Mouse (Mus musculus) myocyte (in vitro differentiated cells): ENCODE measurements around the gene Clstn3. TPM values are rescaled to one million over a fixed set of nuclear protein-coding genes. Genes with fewer than 3 reads are reported as not detected.

Source experiments
- H3K27me3 ChIP-seq: one replicate; pipeline ENCODE4 v1.6.1; 2011; ENCODE audit not compliant: control insufficient read depth, insufficient read depth, insufficient read length
- H3K36me3 ChIP-seq: one replicate; pipeline ENCODE4 v1.6.1; 2011; ENCODE audit not compliant: control insufficient read depth, insufficient read depth
- H3K4me2 ChIP-seq: one replicate; pipeline ENCODE4 v1.6.1; 2011; ENCODE audit warnings: low read depth, control low read depth
- H3K4me3 ChIP-seq: one replicate; pipeline ENCODE4 v1.5.1; 2011; ENCODE audit warnings: mild to moderate bottlenecking, control low read depth, moderate library complexity
- H3K79me2 ChIP-seq: one replicate; pipeline ENCODE4 v1.6.1; 2011; ENCODE audit not compliant: control insufficient read depth, insufficient read depth
- H3ac ChIP-seq: one replicate; pipeline ENCODE4 v1.6.1; 2011; ENCODE audit not compliant: control insufficient read depth, insufficient read length
- CEBPB ChIP-seq: IDR thresholded peaks from 2 replicates; pipeline ENCODE4 v1.6.1; 2011; ENCODE audit warnings: mild to moderate bottlenecking, moderate library complexity; ENCODE audit not compliant: poor library complexity, insufficient read depth, severe bottlenecking
- E2F4 ChIP-seq: IDR thresholded peaks from one replicate; pipeline ENCODE4 v1.6.1; 2011; ENCODE audit warnings: mild to moderate bottlenecking, control low read depth, moderate library complexity; ENCODE audit not compliant: insufficient read depth
- MAX ChIP-seq: IDR thresholded peaks from one replicate; pipeline ENCODE4 v1.6.1; 2011; ENCODE audit warnings: low read depth, mild to moderate bottlenecking, control low read depth
- MYOD1 ChIP-seq, 3 experiments: IDR thresholded peaks; one replicate each; pipeline ENCODE4 v1.6.1; 2011; ENCODE audit warnings: control low read depth in 2 of 3, low read depth in 2 of 3, mild to moderate bottlenecking in 2 of 3, moderate library complexity in 1 of 3; ENCODE audit not compliant: insufficient read length in 2 of 3, control insufficient read depth in 1 of 3
- MYOG ChIP-seq, 3 experiments: IDR thresholded peaks; one replicate each; pipeline ENCODE4 v1.6.1; 2011; ENCODE audit warnings: control low read depth in 2 of 3, low read depth in 2 of 3, mild to moderate bottlenecking in 2 of 3; ENCODE audit not compliant: insufficient read length in 2 of 3, control insufficient read depth in 1 of 3, insufficient read depth in 1 of 3
- POLR2A ChIP-seq: IDR thresholded peaks from one replicate; pipeline ENCODE4 v1.6.1; 2011; ENCODE audit warnings: low read depth, mild to moderate bottlenecking, control low read depth, moderate library complexity; ENCODE audit not compliant: insufficient read length
- POLR2AphosphoS2 ChIP-seq: IDR thresholded peaks from one replicate; pipeline ENCODE4 v1.6.1; 2011; ENCODE audit warnings: low read depth, control low read depth; ENCODE audit not compliant: insufficient read length
- REST ChIP-seq: IDR thresholded peaks from one replicate; pipeline ENCODE4 v1.6.1; 2011; ENCODE audit warnings: mild to moderate bottlenecking, control low read depth, moderate library complexity; ENCODE audit not compliant: insufficient read depth, insufficient read length
- SRF ChIP-seq: IDR thresholded peaks from one replicate; pipeline ENCODE4 v1.6.1; 2011; ENCODE audit warnings: low read depth; ENCODE audit not compliant: control insufficient read depth, insufficient read length
- TCF12 ChIP-seq: IDR thresholded peaks from one replicate; pipeline ENCODE4 v1.6.1; 2011; ENCODE audit warnings: mild to moderate bottlenecking, control low read depth; ENCODE audit not compliant: poor library complexity, insufficient read depth, severe bottlenecking
- TCF3 ChIP-seq: IDR thresholded peaks from one replicate; pipeline ENCODE4 v1.6.1; 2011; ENCODE audit warnings: low read depth, control low read depth; ENCODE audit not compliant: insufficient read length
- USF1 ChIP-seq: IDR thresholded peaks from one replicate; pipeline ENCODE4 v1.6.1; 2011; ENCODE audit warnings: low read depth, mild to moderate bottlenecking, control low read depth, moderate library complexity
- polyA plus RNA-seq: library from polyadenylated mRNA; unstranded; fragments of >200 nt; fragmentation: generic; extraction: Trizol; gene quantifications from one replicate; pipeline ENCODE4 v1.2.1, GENCODE M21; 2012; ENCODE audit warnings: missing spikeins

The Clstn3 gene
- polyA plus RNA-seq, 1 experiment, result 2.2 TPM

DNA sequence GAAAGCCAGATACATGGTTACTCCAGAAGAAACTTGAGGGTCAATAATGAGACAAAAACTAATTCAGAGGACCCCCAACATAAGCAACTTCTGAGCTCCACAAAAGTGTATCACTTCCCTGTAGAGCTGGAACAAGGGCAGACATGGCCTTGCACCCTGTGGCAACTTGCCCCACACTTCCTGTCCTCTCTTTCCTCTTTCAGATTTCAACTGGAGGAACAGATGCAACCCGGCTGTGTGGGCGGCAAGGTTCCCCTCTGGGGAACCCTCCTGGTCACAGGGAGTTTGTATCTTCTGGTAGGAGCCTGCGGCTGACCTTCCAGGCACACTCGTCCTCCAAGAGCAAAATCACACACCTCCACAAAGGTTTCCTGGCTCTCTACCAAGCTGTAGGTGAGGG lies 40.4 kb upstream of the Clstn3 start:
- Histone ChIP-seq H3ac (no peak overlapping the region), H3K4me3 (no peak overlapping the region), H3K27me3 (no peaks in the 10 kb centered on the region), H3K79me2 (no peaks in the 10 kb centered on the region), H3K4me2 (no peak overlapping the region), H3K36me3 (no peaks in the 10 kb centered on the region)
- TF ChIP-seq REST, result no peak
- no peak for TF ChIP-seq POLR2A
- no peak for TF ChIP-seq E2F4
- no peak for TF ChIP-seq USF1
- no peak for TF ChIP-seq MAX
- TF ChIP-seq POLR2AphosphoS2, result no peak
- no peak for TF ChIP-seq MYOD1 (IDR thresholded peaks at IDR 0.05; ENCODE audit: control insufficient read depth in 1 of 3, insufficient read length in 2 of 3, low read depth in 2 of 3)
- no peak for TF ChIP-seq TCF3
- TF ChIP-seq MYOG (IDR thresholded peaks at IDR 0.05; ENCODE audit: control insufficient read depth in 1 of 3, insufficient read depth in 1 of 3, insufficient read length in 2 of 3, low read depth in 2 of 3), result no peak
- TF ChIP-seq SRF, result no peak
- no peak for TF ChIP-seq CEBPB
- TF ChIP-seq TCF12, result no peak

DNA sequence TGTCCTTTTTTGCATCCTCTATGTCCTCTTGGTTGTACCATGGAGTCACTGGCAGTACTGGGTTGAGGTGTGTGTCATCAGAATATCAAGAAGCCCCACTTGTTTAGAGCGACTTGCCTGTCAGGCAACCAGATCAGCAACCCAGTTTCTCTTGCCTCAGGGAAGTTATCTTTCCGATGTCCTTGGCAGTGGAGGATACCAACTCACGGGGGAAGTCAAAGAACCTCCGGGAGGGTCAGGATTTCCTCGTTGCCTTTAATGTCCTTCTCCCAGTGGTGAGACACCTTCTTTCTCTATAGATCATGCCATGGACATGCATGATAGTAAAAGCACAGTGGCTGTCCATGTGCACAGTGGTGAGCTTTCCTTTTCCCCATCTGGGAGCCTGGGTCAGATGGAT lies 37.4 kb upstream of the Clstn3 start:
- TF ChIP-seq E2F4 (no peak), CEBPB (no peak), MAX (no peak), SRF (no peak), MYOD1 (IDR thresholded peaks at IDR 0.05; ENCODE audit: control insufficient read depth in 1 of 3, insufficient read length in 2 of 3, low read depth in 2 of 3) (no peak), TCF3 (no peak), POLR2AphosphoS2 (no peak)
- H3K36me3 ChIP-seq, result no peaks in the 10 kb centered on the region
- H3K79me2 ChIP-seq, result no peaks in the 10 kb centered on the region
- H3K4me3 ChIP-seq, result no peak overlapping the region
- H3K4me2 ChIP-seq, result no peak overlapping the region
- no peaks in the 10 kb centered on the region for H3K27me3 ChIP-seq
- no peak overlapping the region for H3ac ChIP-seq

DNA sequence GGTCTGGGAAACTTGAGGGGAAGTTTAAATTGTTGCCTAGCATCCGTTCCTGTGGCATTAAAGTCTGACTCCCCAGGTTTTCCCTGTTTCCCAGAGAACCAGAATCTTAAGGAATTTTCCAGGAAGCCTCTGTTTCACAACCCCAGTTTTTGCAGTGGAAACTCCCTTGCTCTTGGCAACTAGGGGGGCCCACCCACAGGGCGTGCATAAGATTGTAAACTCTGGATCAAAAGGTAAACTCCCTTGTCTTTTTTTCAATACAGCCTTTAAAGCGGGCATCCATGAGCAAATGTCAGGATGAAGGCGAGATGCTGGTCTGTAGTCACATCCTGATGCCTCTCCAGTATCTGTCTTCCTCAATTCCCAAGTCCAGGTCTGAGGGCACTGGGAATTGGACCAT lies 36.9 kb upstream of the Clstn3 start:
- Histone ChIP-seq H3K36me3 (no peaks in the 10 kb centered on the region), H3K4me2 (no peak overlapping the region), H3K79me2 (no peaks in the 10 kb centered on the region), H3ac (no peak overlapping the region), H3K4me3 (no peak overlapping the region), H3K27me3 (no peaks in the 10 kb centered on the region)
- TF ChIP-seq SRF, result no peak
- no peak for TF ChIP-seq TCF12

DNA sequence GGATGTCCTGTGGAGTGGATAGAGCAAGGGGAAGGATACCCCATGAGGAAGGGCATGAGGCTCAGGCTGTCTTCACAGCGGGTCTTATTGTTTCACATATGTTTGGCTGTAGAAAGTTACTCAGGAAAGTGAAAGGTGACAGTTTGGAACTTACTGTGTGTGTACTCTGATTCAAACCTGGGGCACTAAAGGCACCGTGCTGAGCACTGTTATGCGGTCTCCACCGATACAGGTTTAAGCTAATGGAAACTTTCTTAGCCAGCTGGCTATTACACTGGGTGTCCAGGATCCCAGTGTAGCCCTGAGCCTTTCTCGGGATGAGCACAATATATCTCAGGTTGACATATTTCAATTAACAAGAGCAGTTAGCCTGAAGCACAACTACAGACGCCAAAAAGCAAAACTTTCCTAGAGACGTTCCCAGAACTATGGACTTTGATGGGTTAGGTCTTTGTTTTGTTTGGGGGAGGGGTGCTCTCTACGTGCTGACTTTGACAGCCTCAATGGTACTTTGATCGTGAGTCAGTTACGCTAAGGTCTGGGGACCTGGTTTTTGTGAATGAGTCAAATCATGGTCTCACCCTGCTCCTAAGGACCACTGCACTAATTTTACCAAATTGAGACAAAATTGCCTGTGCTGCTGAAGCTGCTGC lies 35.4 kb upstream of the Clstn3 start:
- TF ChIP-seq MYOD1 (IDR thresholded peaks at IDR 0.05; ENCODE audit: control insufficient read depth in 1 of 3, insufficient read length in 2 of 3, low read depth in 2 of 3), result no peak
- TF ChIP-seq MYOG (IDR thresholded peaks at IDR 0.05; ENCODE audit: control insufficient read depth in 1 of 3, insufficient read depth in 1 of 3, insufficient read length in 2 of 3, low read depth in 2 of 3), result no peak
- TF ChIP-seq USF1, result no peak
- TF ChIP-seq POLR2A, result no peak
- TF ChIP-seq TCF3, result no peak
- no peak for TF ChIP-seq REST
- TF ChIP-seq E2F4, result no peak
- TF ChIP-seq CEBPB, result no peak
- no peak for TF ChIP-seq TCF12
- no peak for TF ChIP-seq MAX
- TF ChIP-seq POLR2AphosphoS2, result no peak
- TF ChIP-seq SRF, result no peak
- no peaks in the 10 kb centered on the region for H3K79me2 ChIP-seq
- H3K4me2 ChIP-seq, result no peak overlapping the region
- H3K27me3 ChIP-seq, result no peaks in the 10 kb centered on the region
- no peaks in the 10 kb centered on the region for H3K36me3 ChIP-seq
- no peak overlapping the region for H3ac ChIP-seq
- H3K4me3 ChIP-seq, result no peak overlapping the region

DNA sequence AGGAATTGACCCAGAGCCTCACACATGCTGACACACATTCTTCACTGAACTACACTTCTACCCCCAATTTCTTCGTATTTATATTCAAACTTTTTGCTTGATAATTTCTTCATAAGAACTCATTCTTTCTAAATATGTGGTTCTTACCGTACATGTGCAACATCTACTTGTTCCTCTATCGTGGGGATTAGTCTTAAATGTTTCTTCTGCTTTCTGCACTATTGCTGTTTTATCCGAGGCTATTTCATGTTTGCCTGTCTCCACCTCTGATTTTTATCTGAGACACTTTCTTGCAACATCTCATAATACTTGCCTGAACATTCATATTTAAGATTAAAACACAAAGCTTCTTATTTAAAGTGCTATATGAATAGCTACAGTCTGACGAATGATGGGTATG lies 31.5 kb upstream of the Clstn3 start:
- TF ChIP-seq USF1 (no peak), E2F4 (no peak), MAX (no peak), POLR2A (no peak), REST (no peak), SRF (no peak), MYOD1 (IDR thresholded peaks at IDR 0.05; ENCODE audit: control insufficient read depth in 1 of 3, insufficient read length in 2 of 3, low read depth in 2 of 3) (no peak), POLR2AphosphoS2 (no peak), MYOG (IDR thresholded peaks at IDR 0.05; ENCODE audit: control insufficient read depth in 1 of 3, insufficient read depth in 1 of 3, insufficient read length in 2 of 3, low read depth in 2 of 3) (no peak), TCF12 (no peak), TCF3 (no peak), CEBPB (no peak)
- Histone ChIP-seq H3K36me3 (no peaks in the 10 kb centered on the region), H3K79me2 (no peaks in the 10 kb centered on the region), H3K4me2 (no peak overlapping the region), H3K4me3 (no peak overlapping the region), H3ac (no peak overlapping the region), H3K27me3 (no peaks in the 10 kb centered on the region)
